In the genomic region with DNA sequence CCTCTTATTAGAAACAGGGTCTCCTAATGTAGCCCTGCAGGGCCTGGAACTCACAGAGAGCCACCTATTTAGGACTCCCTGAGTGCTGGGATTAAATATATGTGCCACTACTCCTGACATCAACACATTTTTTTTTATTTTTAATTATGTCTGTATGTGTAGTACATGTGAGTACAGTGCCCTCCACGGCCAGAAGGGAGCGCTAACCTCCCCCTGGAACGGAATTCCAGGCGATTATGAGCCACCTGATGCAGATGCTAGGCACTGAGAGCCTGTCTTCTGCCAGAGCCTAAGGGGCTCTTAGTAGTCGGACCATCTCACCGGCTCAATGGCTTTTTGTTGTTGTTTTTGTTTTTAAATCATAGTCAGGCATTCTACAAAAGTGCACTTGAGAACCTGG, we compare ENCODE assay signal across 10 mouse cellular contexts. TPM values are rescaled to one million over a fixed set of nuclear protein-coding genes. Genes with fewer than 3 reads are reported as not detected.
A peak's percentile ranks its signal among the peaks of the same experiment; 100 is the strongest.
DNase-seq lines count a peak whose midpoint lies in the region; ATAC-seq and TF ChIP-seq lines count a peak whose summit lies in the region.
"Had no signal": no experiment of that assay in that cellular context is flagged by ENCODE, and none has a peak within 500 bp of the region (broad histone marks: within the 10 kb centered on the region; RNA-seq: fewer than 3 reads in every experiment).

No protein-coding gene starts in this region.

- no peak for TF ChIP-seq EP300 in lung, postnatal 0 days (IDR thresholded peaks at IDR 0.05)

- H3K4me2 ChIP-seq in lung, postnatal 0 days (replicated peaks; ENCODE audit: low read depth, low read length) = no peak overlapping the region
- H3K4me2 ChIP-seq: midbrain, embryonic 12.5 days had no signal

- no peaks in the 10 kb centered on the region for H3K4me1 ChIP-seq in bone marrow macrophage, adult 2 months (ENCODE audit: control insufficient read depth, insufficient read depth, low read length)
- 0 out of 2 replicates have a peak, but pooled peaks cover 3% of the 10 kb centered on the region for H3K4me1 ChIP-seq in lung, postnatal 0 days (ENCODE audit: insufficient read depth, low read depth, low read length)
- H3K4me1 ChIP-seq: midbrain, embryonic 12.5 days had no signal

- TF ChIP-seq POLR2A in bone marrow macrophage, adult 2 months (IDR thresholded peaks at IDR 0.05; ENCODE audit: borderline replicate concordance, low read depth, low read length) = no peak

- H3K27me3 ChIP-seq in lung, postnatal 0 days (replicated peaks; ENCODE audit: insufficient read depth, low read length) = no peaks in the 10 kb centered on the region

- DNase-seq in adrenal gland, postnatal 14 days = peak; percentile 76
- no peak for DNase-seq in adrenal gland, adult 18-20 months (ENCODE audit: low spot score in 2 of 2)
- no peak for DNase-seq in left cerebral cortex, adult 2 months (ENCODE audit: extremely low spot score in 1 of 2, low spot score in 2 of 2)
- no peak for DNase-seq in left cerebral cortex, adult 11 months (ENCODE audit: low spot score)
- peak; percentile 65 for DNase-seq in lung, postnatal 0 days (ENCODE audit: low spot score)
- DNase-seq in spleen, postnatal 14 days (ENCODE audit: low spot score in 2 of 2) = no peak
- DNase-seq in layer of hippocampus, adult 11-12 months (ENCODE audit: low spot score) = no peak

- H3K9me3 ChIP-seq in lung, postnatal 0 days (ENCODE audit: low read length) = no peaks in the 10 kb centered on the region
- H3K9me3 ChIP-seq: midbrain, embryonic 12.5 days had no signal

- no peak overlapping the region for H3K9ac ChIP-seq in lung, postnatal 0 days (replicated peaks; ENCODE audit: low read depth)

- intact Hi-C loops in left cerebral cortex, adult 2 months (cut with DNase I) = no loop called here

- TF ChIP-seq CTCF in left cerebral cortex, adult 2 months (IDR thresholded peaks at IDR 0.05) = peak; percentile 36
- TF ChIP-seq CTCF in bone marrow macrophage, adult 2 months (IDR thresholded peaks at IDR 0.05; ENCODE audit: low read depth, low read length) = 0 out of 2 replicates have a peak, but pooled peaks have one; percentile 9
- peak; percentile 57 for TF ChIP-seq CTCF in lung, postnatal 0 days (IDR thresholded peaks at IDR 0.05)

- no peak overlapping the region for H3K4me3 ChIP-seq in left cerebral cortex, adult 2 months
- no peak overlapping the region for H3K4me3 ChIP-seq in bone marrow macrophage, adult 2 months (ENCODE audit: insufficient read depth, low read length)
- no peak overlapping the region for H3K4me3 ChIP-seq in lung, postnatal 0 days (ENCODE audit: low read depth, low read length)
- H3K4me3 ChIP-seq: midbrain, embryonic 12.5 days had no signal

- no peaks in the 10 kb centered on the region; the same call in 1 of the 2 replicates for H3K36me3 ChIP-seq in lung, postnatal 0 days (ENCODE audit: insufficient read depth, low read length)

- H3K27ac ChIP-seq in left cerebral cortex, adult 2 months = no peak overlapping the region
- H3K27ac ChIP-seq in bone marrow macrophage, adult 2 months (ENCODE audit: insufficient read depth, low read depth, low read length) = no peak overlapping the region
- H3K27ac ChIP-seq in lung, postnatal 0 days (ENCODE audit: low read length) = no peak overlapping the region
- H3K27ac ChIP-seq: midbrain, embryonic 12.5 days had no signal

- WGBS in lung, postnatal 0 days = 30% methylated on average over 6 of the region's 6 CpGs

- no peak for ATAC-seq in lung, postnatal 0 days

RNA-seq across cellular contexts. Expression of a gene that starts 0.9 kb away (rescaled TPM):
- 6.9 and 124 TPM in 2 replicates for total RNA-seq in adrenal gland, postnatal 14 days (2021)
- 1 to 10 TPM; 1.2 to 2.0 TPM for total RNA-seq in adrenal gland, adult 18-20 months (2021)
- total RNA-seq in left cerebral cortex, adult 2 months (2021) = 1 to 10 TPM in 1 of 2 experiments, under 1 TPM in 1; 0.70 to 2.1 TPM
- polyA plus RNA-seq in bone marrow macrophage, adult 2 months (2012; ENCODE audit: insufficient read depth, insufficient read length, missing spikeins) = 1.2 TPM in 1 of 2 replicates, not detected in the other
- 13.0 and 14.9 TPM in 2 replicates for polyA plus RNA-seq in lung, postnatal 0 days (2015; fragmentation: Nextera tagmentation; extraction: Ambion mirVana)

RNA-seq across cellular contexts. Expression of a gene that starts 16.8 kb away (rescaled TPM):
- 70.2 and 72.3 TPM in 2 replicates for total RNA-seq in adrenal gland, postnatal 14 days (2021)
- 10 to 100 TPM; 64.1 to 70.7 TPM for total RNA-seq in adrenal gland, adult 18-20 months (2021)
- total RNA-seq in left cerebral cortex, adult 2 months (2021) = 10 to 100 TPM; 54.6 to 55.5 TPM
- polyA plus RNA-seq in bone marrow macrophage, adult 2 months (2012; ENCODE audit: insufficient read depth, insufficient read length, missing spikeins) = 26.6 and 27.8 TPM in 2 replicates
- polyA plus RNA-seq in lung, postnatal 0 days (2015; fragmentation: Nextera tagmentation; extraction: Ambion mirVana) = 18.5 and 23.4 TPM in 2 replicates

RNA-seq across cellular contexts. Expression of a gene that starts 23.1 kb away (rescaled TPM):
- 47.1 and 49.0 TPM in 2 replicates for total RNA-seq in adrenal gland, postnatal 14 days (2021)
- total RNA-seq in adrenal gland, adult 18-20 months (2021) = 10 to 100 TPM; 40.2 to 46.5 TPM
- total RNA-seq in left cerebral cortex, adult 2 months (2021) = 10 to 100 TPM; 79.5 to 83.9 TPM
- polyA plus RNA-seq in bone marrow macrophage, adult 2 months (2012; ENCODE audit: insufficient read depth, insufficient read length, missing spikeins) = 34.4 and 38.2 TPM in 2 replicates
- polyA plus RNA-seq in lung, postnatal 0 days (2015; fragmentation: Nextera tagmentation; extraction: Ambion mirVana) = 31.7 and 31.8 TPM in 2 replicates

RNA-seq across cellular contexts. Expression of a gene that starts 24.0 kb away (rescaled TPM):
- total RNA-seq in adrenal gland, postnatal 14 days (2021) = 41.0 and 43.1 TPM in 2 replicates
- total RNA-seq in adrenal gland, adult 18-20 months (2021) = 10 to 100 TPM; 44.8 to 55.9 TPM
- total RNA-seq in left cerebral cortex, adult 2 months (2021) = 10 to 100 TPM; 65.1 to 68.1 TPM
- polyA plus RNA-seq in bone marrow macrophage, adult 2 months (2012; ENCODE audit: insufficient read depth, insufficient read length, missing spikeins) = 134 and 146 TPM in 2 replicates
- polyA plus RNA-seq in lung, postnatal 0 days (2015; fragmentation: Nextera tagmentation; extraction: Ambion mirVana) = 44.1 and 47.0 TPM in 2 replicates

RNA-seq across cellular contexts. Expression of a gene that starts 35.5 kb away (rescaled TPM):
- 0.33 TPM in 1 of 2 replicates, not detected in the other for total RNA-seq in adrenal gland, postnatal 14 days (2021)
- not detected for total RNA-seq in adrenal gland, adult 18-20 months (2021)
- total RNA-seq in left cerebral cortex, adult 2 months (2021) = under 1 TPM in 1 of 2 experiments, not detected in 1; 0.28 TPM
- not detected in 2 replicates for polyA plus RNA-seq in bone marrow macrophage, adult 2 months (2012; ENCODE audit: insufficient read depth, insufficient read length, missing spikeins)
- 0.14 TPM in 1 of 2 replicates, not detected in the other for polyA plus RNA-seq in lung, postnatal 0 days (2015; fragmentation: Nextera tagmentation; extraction: Ambion mirVana)
- polyA plus RNA-seq: large intestine, adult 2 months had no signal

Comparison
In these comparisons a context has a peak if more than half of its experiments do, and no peak if none do; other contexts are left out.
1. DNase-seq: peak in adrenal gland, postnatal 14 days (single experiment) and lung, postnatal 0 days (single experiment); none in adrenal gland, adult 18-20 months (0 of 2), left cerebral cortex, adult 2 months (0 of 2), left cerebral cortex, adult 11 months (single experiment), spleen, postnatal 14 days (0 of 2) and layer of hippocampus, adult 11-12 months (single experiment).
2. Peak in every context shown above with its lines, with median percentiles within 50 percentile points of each other: CTCF ChIP-seq.